In genomic region chr10:81138821-81139528, GRCm38 (mm10) we compare ENCODE assay signal across 8 mouse cellular contexts. TPM values are rescaled to one million over a fixed set of nuclear protein-coding genes. Genes with fewer than 3 reads are reported as not detected.
A peak's percentile ranks its signal among the peaks of the same experiment; 100 is the strongest.
DNase-seq lines count a peak whose midpoint lies in the region; ATAC-seq and TF ChIP-seq lines count a peak whose summit lies in the region.

No protein-coding gene starts in this region.

- H3K9ac ChIP-seq in liver, adult 2 months (ENCODE audit: low read depth, low read length) = peak overlapping the region; percentile 84
- peak overlapping the region; percentile 83 for H3K9ac ChIP-seq in embryonic facial prominence, embryonic 15.5 days
- peak overlapping the region; percentile 90 for H3K9ac ChIP-seq in intestine, embryonic 15.5 days
- H3K9ac ChIP-seq in neural tube, embryonic 13.5 days = peak overlapping the region; percentile 87

- no peak for ATAC-seq in embryonic facial prominence, embryonic 15.5 days (ENCODE audit: insufficient number of reproducible peaks, low FRiP score, low TSS enrichment, low read depth)
- ATAC-seq in intestine, embryonic 15.5 days = no peak
- ATAC-seq in neural tube, embryonic 13.5 days (ENCODE audit: low read depth) = no peak

- peaks cover 22% of the 10 kb centered on the region for H3K4me1 ChIP-seq in liver, adult 2 months (ENCODE audit: control insufficient read depth, insufficient read depth, low read length)
- H3K4me1 ChIP-seq in embryonic facial prominence, embryonic 15.5 days = peaks cover 71% of the 10 kb centered on the region
- H3K4me1 ChIP-seq in intestine, embryonic 15.5 days (replicated peaks) = peaks cover 58% of the 10 kb centered on the region
- H3K4me1 ChIP-seq in neural tube, embryonic 13.5 days (replicated peaks) = peaks cover 70% of the 10 kb centered on the region

- no peak for TF ChIP-seq CTCF in liver, adult 2 months (IDR thresholded peaks at IDR 0.05; ENCODE audit: low read depth, low read length)

- no peaks in the 10 kb centered on the region for H3K9me3 ChIP-seq in embryonic facial prominence, embryonic 15.5 days (replicated peaks)
- H3K9me3 ChIP-seq in intestine, embryonic 15.5 days = no peaks in the 10 kb centered on the region
- no peaks in the 10 kb centered on the region for H3K9me3 ChIP-seq in neural tube, embryonic 13.5 days

- H3K36me3 ChIP-seq in liver, adult 2 months (ENCODE audit: control insufficient read depth, insufficient read depth, low read length) = 0 out of 2 replicates have a peak, but pooled peaks cover 2% of the 10 kb centered on the region
- H3K36me3 ChIP-seq in embryonic facial prominence, embryonic 15.5 days = peaks cover 8% of the 10 kb centered on the region
- H3K36me3 ChIP-seq in intestine, embryonic 15.5 days = peaks cover 8% of the 10 kb centered on the region
- peaks cover 7% of the 10 kb centered on the region for H3K36me3 ChIP-seq in neural tube, embryonic 13.5 days

- no peak for TF ChIP-seq POLR2A in liver, adult 2 months (IDR thresholded peaks at IDR 0.05; ENCODE audit: extremely low read depth, insufficient read depth, low read length)

- peak overlapping the region; percentile 19 for H3K27ac ChIP-seq in liver, adult 2 months (replicated peaks; ENCODE audit: insufficient read depth, low read depth, low read length)
- peak overlapping the region; percentile 91 for H3K27ac ChIP-seq in embryonic facial prominence, embryonic 15.5 days (replicated peaks)
- H3K27ac ChIP-seq in intestine, embryonic 15.5 days = peak overlapping the region; percentile 81
- H3K27ac ChIP-seq in neural tube, embryonic 13.5 days (replicated peaks) = peak overlapping the region; percentile 88

- WGBS in liver, adult 2 months = 14% methylated on average over 11 of the region's 11 CpGs
- 43% methylated on average over 11 of the region's 11 CpGs for WGBS in embryonic facial prominence, embryonic 15.5 days
- 45% methylated on average over 11 of the region's 11 CpGs for WGBS in intestine, embryonic 15.5 days
- WGBS in neural tube, embryonic 13.5 days = 59% methylated on average over 11 of the region's 11 CpGs

- peak overlapping the region; percentile 92 for H3K4me3 ChIP-seq in liver, adult 2 months (ENCODE audit: insufficient read depth, low read depth, low read length)
- peak overlapping the region; percentile 92 for H3K4me3 ChIP-seq in embryonic facial prominence, embryonic 15.5 days (replicated peaks)
- H3K4me3 ChIP-seq in intestine, embryonic 15.5 days (replicated peaks) = peak overlapping the region; percentile 67
- peak overlapping the region; percentile 85 for H3K4me3 ChIP-seq in neural tube, embryonic 13.5 days

- peaks cover 62% of the 10 kb centered on the region for H3K79me2 ChIP-seq in liver, adult 2 months (ENCODE audit: control insufficient read depth, insufficient read depth, low read length)

- H3K27me3 ChIP-seq in liver, adult 2 months (ENCODE audit: control insufficient read depth, insufficient read depth, low read length) = no peaks in the 10 kb centered on the region
- peaks cover 12% of the 10 kb centered on the region for H3K27me3 ChIP-seq in embryonic facial prominence, embryonic 15.5 days
- H3K27me3 ChIP-seq in intestine, embryonic 15.5 days (replicated peaks) = peaks cover 7% of the 10 kb centered on the region; the same call in 1 of the 2 replicates
- peaks cover 18% of the 10 kb centered on the region for H3K27me3 ChIP-seq in neural tube, embryonic 13.5 days

- peak overlapping the region; percentile 71 for H3K4me2 ChIP-seq in embryonic facial prominence, embryonic 15.5 days (replicated peaks)
- peak overlapping the region; percentile 86 for H3K4me2 ChIP-seq in intestine, embryonic 15.5 days (replicated peaks)
- H3K4me2 ChIP-seq in neural tube, embryonic 13.5 days = peak overlapping the region; percentile 97

- peak; percentile 53 for DNase-seq in liver, adult 2 months (ENCODE audit: extremely low read depth, low read depth, low spot score)
- DNase-seq in liver = no peak
- DNase-seq in urinary bladder, adult 2 months (ENCODE audit: low spot score) = no peak
- no peak for DNase-seq in left cerebral cortex, adult 8-10 months (ENCODE audit: low spot score in 2 of 2)
- DNase-seq in kidney, postnatal 4 days = no peak

RNA-seq across cellular contexts. Expression of gene Zbtb7a, which starts 4.0 kb away (rescaled TPM):
- total RNA-seq in liver, adult 2 months (2014; rRNA removed) = 10.0 and 14.2 TPM in 2 replicates
- 28.6 and 34.0 TPM in 2 replicates for polyA plus RNA-seq in liver, adult 2 months (2012; rRNA removed)
- 57.6 and 59.4 TPM in 2 replicates for polyA plus RNA-seq in embryonic facial prominence, embryonic 15.5 days (2015; fragmentation: Nextera tagmentation; extraction: Ambion mirVana)
- polyA plus RNA-seq in intestine, embryonic 15.5 days (2015; fragmentation: Nextera tagmentation; extraction: Ambion mirVana) = 52.5 and 53.0 TPM in 2 replicates
- polyA plus RNA-seq in neural tube, embryonic 13.5 days (2015; fragmentation: Nextera tagmentation; extraction: Ambion mirVana) = 12.2 and 14.9 TPM in 2 replicates
- polyA plus RNA-seq in urinary bladder, adult 2 months (2012; rRNA removed) = 30.0 and 39.0 TPM in 2 replicates
- total RNA-seq in left cerebral cortex, adult 8-10 months (2022) = 100 to 1,000 TPM; 106 to 115 (median 112) TPM

RNA-seq across cellular contexts. Expression of gene Pias4, which starts 28.7 kb away (rescaled TPM):
- total RNA-seq in liver, adult 2 months (2014; rRNA removed) = 8.9 and 10.1 TPM in 2 replicates
- 17.8 and 22.7 TPM in 2 replicates for polyA plus RNA-seq in liver, adult 2 months (2012; rRNA removed)
- polyA plus RNA-seq in embryonic facial prominence, embryonic 15.5 days (2015; fragmentation: Nextera tagmentation; extraction: Ambion mirVana) = 52.0 and 52.7 TPM in 2 replicates
- 47.2 and 58.4 TPM in 2 replicates for polyA plus RNA-seq in intestine, embryonic 15.5 days (2015; fragmentation: Nextera tagmentation; extraction: Ambion mirVana)
- 60.0 and 77.5 TPM in 2 replicates for polyA plus RNA-seq in neural tube, embryonic 13.5 days (2015; fragmentation: Nextera tagmentation; extraction: Ambion mirVana)
- 12.5 and 17.9 TPM in 2 replicates for polyA plus RNA-seq in urinary bladder, adult 2 months (2012; rRNA removed)
- total RNA-seq in left cerebral cortex, adult 8-10 months (2022) = 10 to 100 TPM; 22.0 to 30.4 (median 27.9) TPM

RNA-seq across cellular contexts. Expression of gene Map2k2, which starts 33.3 kb away (rescaled TPM):
- 46.6 and 61.1 TPM in 2 replicates for total RNA-seq in liver, adult 2 months (2014; rRNA removed)
- 192 and 231 TPM in 2 replicates for polyA plus RNA-seq in liver, adult 2 months (2012; rRNA removed)
- 189 and 197 TPM in 2 replicates for polyA plus RNA-seq in embryonic facial prominence, embryonic 15.5 days (2015; fragmentation: Nextera tagmentation; extraction: Ambion mirVana)
- 190 and 208 TPM in 2 replicates for polyA plus RNA-seq in intestine, embryonic 15.5 days (2015; fragmentation: Nextera tagmentation; extraction: Ambion mirVana)
- 217 and 244 TPM in 2 replicates for polyA plus RNA-seq in neural tube, embryonic 13.5 days (2015; fragmentation: Nextera tagmentation; extraction: Ambion mirVana)
- 119 TPM in 2 replicates for polyA plus RNA-seq in urinary bladder, adult 2 months (2012; rRNA removed)
- 100 to 1,000 TPM; 121 to 132 (median 126) TPM for total RNA-seq in left cerebral cortex, adult 8-10 months (2022)

RNA-seq across cellular contexts. Expression of gene Eef2, which starts 37.5 kb away (rescaled TPM):
- total RNA-seq in liver, adult 2 months (2014; rRNA removed) = 812 and 946 TPM in 2 replicates
- 1,151 and 1,204 TPM in 2 replicates for polyA plus RNA-seq in liver, adult 2 months (2012; rRNA removed)
- polyA plus RNA-seq in embryonic facial prominence, embryonic 15.5 days (2015; fragmentation: Nextera tagmentation; extraction: Ambion mirVana) = 654 and 688 TPM in 2 replicates
- 515 and 540 TPM in 2 replicates for polyA plus RNA-seq in intestine, embryonic 15.5 days (2015; fragmentation: Nextera tagmentation; extraction: Ambion mirVana)
- polyA plus RNA-seq in neural tube, embryonic 13.5 days (2015; fragmentation: Nextera tagmentation; extraction: Ambion mirVana) = 532 and 537 TPM in 2 replicates
- polyA plus RNA-seq in urinary bladder, adult 2 months (2012; rRNA removed) = 1,109 and 1,486 TPM in 2 replicates
- 100 to 1,000 TPM; 928 to 998 (median 954) TPM for total RNA-seq in left cerebral cortex, adult 8-10 months (2022)

RNA-seq across cellular contexts. Expression of gene Creb3l3, which starts 40.3 kb away (rescaled TPM):
- 190 and 205 TPM in 2 replicates for total RNA-seq in liver, adult 2 months (2014; rRNA removed)
- polyA plus RNA-seq in liver, adult 2 months (2012; rRNA removed) = 287 and 308 TPM in 2 replicates
- 0.89 and 0.92 TPM in 2 replicates for polyA plus RNA-seq in embryonic facial prominence, embryonic 15.5 days (2015; fragmentation: Nextera tagmentation; extraction: Ambion mirVana)
- 48.2 and 57.8 TPM in 2 replicates for polyA plus RNA-seq in intestine, embryonic 15.5 days (2015; fragmentation: Nextera tagmentation; extraction: Ambion mirVana)
- 0.27 and 0.90 TPM in 2 replicates for polyA plus RNA-seq in neural tube, embryonic 13.5 days (2015; fragmentation: Nextera tagmentation; extraction: Ambion mirVana)
- 1.1 and 1.2 TPM in 2 replicates for polyA plus RNA-seq in urinary bladder, adult 2 months (2012; rRNA removed)
- under 1 TPM in 3 of 4 experiments, not detected in 1; 0.28 to 0.48 (median 0.37) TPM for total RNA-seq in left cerebral cortex, adult 8-10 months (2022)

Comparison
In these comparisons a context has a peak if more than half of its experiments do, and no peak if none do; other contexts are left out.
1. H3K27ac ChIP-seq: peak in every context shown above with its lines; median percentile 91 in embryonic facial prominence, embryonic 15.5 days; 88 in neural tube, embryonic 13.5 days; 81 in intestine, embryonic 15.5 days; 19 in liver, adult 2 months.